Mouse (Mus musculus): ENCODE measurements at regions not wholly inside any gene's neighbourhood (a gene's known extent, or its start where the extent isn't known, plus 50 kb on each side); places are given as distances from the start of the nearest gene placed in this dataset.

DNA sequence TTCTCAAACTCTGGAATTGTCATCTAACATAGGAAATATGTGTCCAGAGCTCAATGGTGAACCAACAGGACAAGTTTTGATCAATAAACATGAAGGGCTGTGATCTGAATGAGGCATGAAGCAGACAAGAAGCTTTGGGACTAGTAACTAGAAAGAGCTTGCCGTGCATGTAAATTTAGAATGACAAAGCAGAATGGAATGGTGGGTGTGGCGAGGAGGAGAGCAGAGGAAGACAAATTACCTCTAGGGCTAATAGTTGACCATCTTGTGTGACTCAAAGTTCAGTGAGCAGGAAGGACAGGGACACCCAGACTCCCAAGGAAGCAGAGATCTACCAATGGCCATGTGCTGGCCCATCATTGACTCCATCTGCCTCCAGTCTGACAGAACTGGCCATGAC is 455.6 kb downstream of the Tns1 start:
- Histone ChIP-seq H3K9ac (replicated peaks; ENCODE audit: low read depth, low read length) (no peak overlapping the region), H3K4me1 (ENCODE audit: control insufficient read depth, insufficient read depth, low read length) (no peaks in the 10 kb centered on the region), H3K4me2 (ENCODE audit: low read depth, low read length) (no peak overlapping the region), H3K36me3 (ENCODE audit: control insufficient read depth, insufficient read depth, low read length) (no peaks in the 10 kb centered on the region), H3K9me3 (ENCODE audit: control insufficient read depth, low read length) (no peaks in the 10 kb centered on the region), H3K27me3 (ENCODE audit: control insufficient read depth, insufficient read depth, low read length) (no peaks in the 10 kb centered on the region), H3K27ac (ENCODE audit: low read depth, low read length) (no peak overlapping the region), H3K4me3 (ENCODE audit: low read depth, low read length) (no peak overlapping the region)
- no peak for ATAC-seq (ENCODE audit: low read depth)
- WGBS: 67% methylated on average over 2 of the region's 2 CpGs

DNA sequence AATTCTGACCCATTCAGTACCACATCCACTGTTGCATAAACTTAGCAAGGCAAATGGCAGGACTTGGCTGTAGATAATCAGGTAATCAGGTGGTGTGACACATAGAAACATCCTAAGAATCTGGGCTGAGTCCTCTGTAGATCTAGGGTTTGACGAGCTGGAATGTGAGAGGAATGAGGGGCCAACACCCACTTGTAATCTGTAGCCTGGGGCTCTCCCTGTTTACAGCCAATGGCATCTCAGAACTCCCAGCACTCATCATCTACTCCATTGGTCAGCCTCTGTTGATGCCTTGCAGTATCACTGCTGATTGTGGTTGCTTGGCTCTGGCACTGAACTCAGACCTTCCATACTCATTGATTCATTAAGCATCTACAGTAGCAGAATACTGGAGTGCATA is 460.7 kb downstream of the Tns1 start:
- no peak overlapping the region for H3K9ac ChIP-seq (replicated peaks; ENCODE audit: low read depth, low read length)
- no peak overlapping the region for H3K27ac ChIP-seq (ENCODE audit: low read depth, low read length)
- no peak overlapping the region for H3K4me2 ChIP-seq (ENCODE audit: low read depth, low read length)
- H3K4me3 ChIP-seq (ENCODE audit: low read depth, low read length): no peak overlapping the region
- H3K36me3 ChIP-seq (ENCODE audit: control insufficient read depth, insufficient read depth, low read length): no peaks in the 10 kb centered on the region
- no peaks in the 10 kb centered on the region for H3K4me1 ChIP-seq (ENCODE audit: control insufficient read depth, insufficient read depth, low read length)
- ATAC-seq (ENCODE audit: low read depth): no peak
- H3K9me3 ChIP-seq (ENCODE audit: control insufficient read depth, low read length): no peaks in the 10 kb centered on the region
- H3K27me3 ChIP-seq (ENCODE audit: control insufficient read depth, insufficient read depth, low read length): no peaks in the 10 kb centered on the region
- WGBS: 67% methylated on average over 1 of the region's 1 CpGs

DNA sequence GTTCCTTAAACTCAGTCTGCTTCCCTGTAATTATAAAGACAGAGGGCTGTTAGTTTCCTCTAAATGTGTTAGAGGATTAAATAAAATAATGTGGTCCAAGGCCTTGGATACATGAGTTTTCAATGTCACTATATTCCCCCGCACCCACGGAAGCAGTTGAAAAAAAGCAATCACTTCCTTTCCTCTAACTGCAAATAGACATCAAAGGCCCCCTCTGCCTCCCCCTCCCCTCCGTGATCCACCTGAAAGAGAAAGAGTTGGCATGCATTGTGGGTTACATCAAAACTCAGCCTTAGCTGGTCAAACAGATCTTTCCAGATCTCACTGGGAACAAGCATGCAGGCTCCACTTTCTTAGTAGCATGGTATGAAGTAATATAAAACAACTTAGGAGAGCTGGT is 479.2 kb downstream of the Tns1 start:
- WGBS: 84% methylated on average over 3 of the region's 3 CpGs
- Histone ChIP-seq H3K27ac (ENCODE audit: low read depth, low read length) (no peak overlapping the region), H3K9ac (replicated peaks; ENCODE audit: low read depth, low read length) (no peak overlapping the region), H3K27me3 (ENCODE audit: control insufficient read depth, insufficient read depth, low read length) (no peaks in the 10 kb centered on the region), H3K4me3 (ENCODE audit: low read depth, low read length) (no peak overlapping the region), H3K4me1 (ENCODE audit: control insufficient read depth, insufficient read depth, low read length) (no peaks in the 10 kb centered on the region), H3K36me3 (ENCODE audit: control insufficient read depth, insufficient read depth, low read length) (no peaks in the 10 kb centered on the region), H3K4me2 (ENCODE audit: low read depth, low read length) (no peak overlapping the region), H3K9me3 (ENCODE audit: control insufficient read depth, low read length) (no peaks in the 10 kb centered on the region)
- ATAC-seq (ENCODE audit: low read depth): no peak

DNA sequence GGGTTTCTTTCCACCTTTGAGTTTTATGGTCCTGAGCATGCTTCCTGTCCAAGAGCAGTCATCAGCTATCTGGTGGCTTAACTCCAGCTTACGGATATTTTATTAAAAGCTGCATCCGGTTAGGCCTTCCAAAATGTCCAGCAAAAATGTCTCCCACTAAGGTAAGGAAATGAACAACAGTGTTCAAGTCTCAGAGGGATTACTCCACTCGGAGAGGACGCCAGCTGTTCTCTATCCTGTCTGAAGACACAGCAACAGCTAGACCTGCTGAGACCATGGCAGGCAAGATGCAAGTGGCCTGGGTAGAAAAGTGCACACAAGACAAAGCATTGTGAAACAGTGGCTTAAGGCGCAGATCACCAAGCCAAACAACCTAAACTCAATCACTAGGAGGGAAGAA is 479.9 kb downstream of the Tns1 start:
- Histone ChIP-seq H3K9me3 (ENCODE audit: control insufficient read depth, low read length) (no peaks in the 10 kb centered on the region), H3K4me2 (ENCODE audit: low read depth, low read length) (no peak overlapping the region), H3K36me3 (ENCODE audit: control insufficient read depth, insufficient read depth, low read length) (no peaks in the 10 kb centered on the region), H3K9ac (replicated peaks; ENCODE audit: low read depth, low read length) (no peak overlapping the region), H3K4me1 (ENCODE audit: control insufficient read depth, insufficient read depth, low read length) (no peaks in the 10 kb centered on the region), H3K27ac (ENCODE audit: low read depth, low read length) (no peak overlapping the region), H3K4me3 (ENCODE audit: low read depth, low read length) (no peak overlapping the region), H3K27me3 (ENCODE audit: control insufficient read depth, insufficient read depth, low read length) (no peaks in the 10 kb centered on the region)
- WGBS: 82% methylated on average over 5 of the region's 5 CpGs
- no peak for ATAC-seq (ENCODE audit: low read depth)

DNA sequence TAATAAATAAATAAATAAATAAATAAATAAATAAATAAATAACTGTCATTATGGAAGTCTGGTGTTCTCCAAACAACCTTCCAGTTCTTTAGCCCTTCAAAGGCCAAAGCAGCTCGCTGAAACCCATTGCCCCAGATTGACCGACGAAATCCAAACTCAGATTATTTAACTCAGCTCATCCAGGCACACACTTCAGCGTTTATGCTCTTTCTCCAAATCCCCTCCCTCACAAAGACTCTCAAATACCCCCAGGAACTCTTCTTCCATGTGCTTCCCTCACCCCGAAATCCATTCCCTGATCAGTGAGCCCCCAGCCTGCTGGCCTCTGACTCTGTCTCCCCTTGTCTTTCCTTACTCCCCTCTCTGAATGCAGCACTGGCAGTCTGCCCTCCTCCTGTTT is 480.8 kb downstream of the Tns1 start:
- Histone ChIP-seq H3K4me1 (ENCODE audit: control insufficient read depth, insufficient read depth, low read length) (no peaks in the 10 kb centered on the region), H3K9me3 (ENCODE audit: control insufficient read depth, low read length) (no peaks in the 10 kb centered on the region), H3K27me3 (ENCODE audit: control insufficient read depth, insufficient read depth, low read length) (no peaks in the 10 kb centered on the region), H3K4me2 (ENCODE audit: low read depth, low read length) (no peak overlapping the region), H3K4me3 (ENCODE audit: low read depth, low read length) (no peak overlapping the region), H3K36me3 (ENCODE audit: control insufficient read depth, insufficient read depth, low read length) (no peaks in the 10 kb centered on the region), H3K9ac (replicated peaks; ENCODE audit: low read depth, low read length) (no peak overlapping the region), H3K27ac (ENCODE audit: low read depth, low read length) (no peak overlapping the region)
- ATAC-seq (ENCODE audit: low read depth): no peak
- WGBS: 59% methylated on average over 5 of the region's 5 CpGs

DNA sequence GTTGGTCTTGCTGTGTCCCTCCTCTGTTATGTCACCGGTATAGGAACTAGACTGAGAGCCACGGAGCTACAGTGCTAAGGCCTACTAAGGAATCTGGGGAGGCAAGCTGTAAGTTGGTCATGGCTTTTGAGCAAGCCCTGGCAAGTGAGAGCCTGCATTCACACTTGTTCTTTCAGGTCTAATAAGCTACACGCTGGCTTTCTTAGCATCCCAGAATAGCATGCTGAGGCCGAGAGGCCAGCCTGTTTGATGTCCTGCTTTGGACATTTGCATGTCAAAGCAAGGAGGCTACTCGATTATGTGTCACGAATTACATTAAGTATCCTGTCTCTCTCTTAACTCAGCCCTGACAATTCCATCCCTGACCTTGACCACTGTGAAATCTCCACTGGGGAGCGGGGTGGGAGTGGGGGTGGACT is 481.5 kb downstream of the Tns1 start:
- Histone ChIP-seq H3K27me3 (ENCODE audit: control insufficient read depth, insufficient read depth, low read length) (no peaks in the 10 kb centered on the region), H3K36me3 (ENCODE audit: control insufficient read depth, insufficient read depth, low read length) (no peaks in the 10 kb centered on the region), H3K4me3 (ENCODE audit: low read depth, low read length) (no peak overlapping the region), H3K27ac (ENCODE audit: low read depth, low read length) (no peak overlapping the region), H3K4me1 (ENCODE audit: control insufficient read depth, insufficient read depth, low read length) (no peaks in the 10 kb centered on the region), H3K9ac (replicated peaks; ENCODE audit: low read depth, low read length) (no peak overlapping the region), H3K9me3 (ENCODE audit: control insufficient read depth, low read length) (no peaks in the 10 kb centered on the region), H3K4me2 (ENCODE audit: low read depth, low read length) (no peak overlapping the region)
- ATAC-seq (ENCODE audit: low read depth): no peak; the same call in 1 of the 2 replicates
- WGBS: 8% methylated on average over 7 of the region's 7 CpGs

DNA sequence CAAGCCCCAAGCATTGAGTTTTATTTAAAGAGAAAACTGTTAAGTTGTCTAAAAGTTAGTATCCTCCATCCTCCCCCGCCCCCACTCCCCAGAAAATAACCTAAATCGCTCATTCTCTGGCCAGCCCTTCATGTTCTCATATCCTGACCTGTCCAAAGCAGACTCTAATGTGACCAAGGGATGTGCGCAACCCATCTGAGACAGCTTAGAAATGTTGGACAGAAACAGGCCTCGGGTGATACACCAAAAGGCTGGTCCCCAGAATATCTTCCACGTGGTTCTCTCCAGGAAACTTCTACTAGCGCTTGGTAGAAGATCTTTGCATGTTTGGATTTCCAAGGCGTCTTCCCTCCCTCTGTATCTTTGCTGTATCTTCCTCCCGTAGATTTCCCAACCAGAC is 482.8 kb downstream of the Tns1 start:
- no peaks in the 10 kb centered on the region for H3K27me3 ChIP-seq (ENCODE audit: control insufficient read depth, insufficient read depth, low read length)

DNA sequence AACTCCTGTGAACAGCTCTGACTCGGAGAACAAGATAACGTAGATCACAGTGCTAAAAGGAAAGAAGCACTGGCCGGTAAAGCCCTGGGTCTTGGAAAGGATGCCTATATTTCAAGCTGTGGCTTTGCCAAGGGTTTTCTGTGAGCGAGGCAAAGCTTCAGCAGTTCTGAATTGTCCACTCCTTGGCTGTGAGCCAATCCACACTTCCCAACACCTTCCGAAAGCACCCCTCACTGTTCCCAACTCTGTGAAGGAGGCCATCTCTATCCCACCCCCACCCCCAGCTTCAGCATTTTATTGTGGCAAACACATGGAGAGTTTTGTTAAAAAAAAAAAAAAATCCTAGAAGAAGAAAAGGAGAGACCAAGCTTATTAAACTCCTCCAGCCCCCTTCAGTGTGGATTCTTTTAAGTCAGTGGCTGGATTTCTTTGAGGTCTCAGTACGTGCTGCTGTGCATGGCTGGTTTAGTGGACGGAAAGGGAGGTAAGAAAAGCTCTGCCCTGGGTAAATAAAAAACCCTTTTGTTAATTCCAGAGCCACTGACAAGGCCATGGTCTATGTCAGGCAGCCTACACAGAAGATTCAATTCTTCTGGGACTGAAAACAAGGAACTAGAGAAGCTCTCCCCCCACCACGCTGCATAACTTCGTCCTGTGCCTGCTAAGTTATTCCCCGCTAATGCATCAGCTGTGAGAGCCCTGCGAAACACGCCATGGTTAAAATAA is 483.4 kb downstream of the Tns1 start:
- Histone ChIP-seq H3K4me3 (ENCODE audit: low read depth, low read length) (no peak overlapping the region), H3K4me2 (ENCODE audit: low read depth, low read length) (no peak overlapping the region)

More for the DNA sequence above, 482.8 kb downstream of the Tns1 start:
- no peaks in the 10 kb centered on the region for H3K36me3 ChIP-seq (ENCODE audit: control insufficient read depth, insufficient read depth, low read length)
- no peak for ATAC-seq (ENCODE audit: low read depth)
- no peaks in the 10 kb centered on the region for H3K9me3 ChIP-seq (ENCODE audit: control insufficient read depth, low read length)
- no peaks in the 10 kb centered on the region for H3K4me1 ChIP-seq (ENCODE audit: control insufficient read depth, insufficient read depth, low read length)
- no peak overlapping the region for H3K9ac ChIP-seq (replicated peaks; ENCODE audit: low read depth, low read length)
- 79% methylated on average over 8 of the region's 8 CpGs for WGBS
- peak overlapping the region; percentile 10; the same call in 1 of the 2 replicates for H3K27ac ChIP-seq (ENCODE audit: low read depth, low read length)
- H3K4me3 ChIP-seq (ENCODE audit: low read depth, low read length): no peak overlapping the region
- H3K4me2 ChIP-seq (ENCODE audit: low read depth, low read length): no peak overlapping the region

DNA sequence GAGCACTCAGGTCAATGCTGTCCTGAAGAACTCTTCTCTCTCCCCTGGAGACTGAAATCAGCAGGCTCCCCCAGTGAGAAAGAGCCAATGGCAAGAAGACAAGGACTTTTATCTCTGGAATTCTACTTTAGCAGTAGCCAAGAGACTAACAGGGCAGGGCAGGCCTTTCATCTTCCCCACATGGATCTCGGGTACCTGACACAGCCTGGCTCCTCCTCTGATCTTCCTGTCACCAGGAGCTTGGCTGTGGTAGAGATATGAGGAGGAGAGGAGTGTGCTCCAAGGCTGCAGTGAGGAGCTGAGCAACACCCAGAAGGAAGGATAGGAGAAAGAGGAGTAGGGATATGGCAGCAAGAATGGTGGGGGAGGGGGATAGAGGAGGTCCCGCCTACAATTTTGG is 488.5 kb downstream of the Tns1 start:
- ATAC-seq (ENCODE audit: low read depth): no peak
- Histone ChIP-seq H3K9me3 (ENCODE audit: control insufficient read depth, low read length) (no peaks in the 10 kb centered on the region), H3K4me1 (ENCODE audit: control insufficient read depth, insufficient read depth, low read length) (peaks cover 2% of the 10 kb centered on the region; the same call in 1 of the 2 replicates), H3K27me3 (ENCODE audit: control insufficient read depth, insufficient read depth, low read length) (no peaks in the 10 kb centered on the region), H3K4me2 (ENCODE audit: low read depth, low read length) (no peak overlapping the region), H3K36me3 (ENCODE audit: control insufficient read depth, insufficient read depth, low read length) (no peaks in the 10 kb centered on the region), H3K9ac (replicated peaks; ENCODE audit: low read depth, low read length) (no peak overlapping the region), H3K4me3 (ENCODE audit: low read depth, low read length) (no peak overlapping the region), H3K27ac (ENCODE audit: low read depth, low read length) (no peak overlapping the region)
- 75% methylated on average over 2 of the region's 2 CpGs for WGBS

More for the DNA sequence above, 483.4 kb downstream of the Tns1 start:
- no peaks in the 10 kb centered on the region for H3K36me3 ChIP-seq (ENCODE audit: control insufficient read depth, insufficient read depth, low read length)
- H3K27me3 ChIP-seq (ENCODE audit: control insufficient read depth, insufficient read depth, low read length): no peaks in the 10 kb centered on the region
- peak overlapping the region; percentile 22; the same call in 1 of the 2 replicates for H3K27ac ChIP-seq (ENCODE audit: low read depth, low read length)
- peak; percentile 77 for ATAC-seq (ENCODE audit: low read depth)
- 20% methylated on average over 12 of the region's 12 CpGs for WGBS
- H3K4me1 ChIP-seq (ENCODE audit: control insufficient read depth, insufficient read depth, low read length): no peaks in the 10 kb centered on the region
- H3K9ac ChIP-seq (replicated peaks; ENCODE audit: low read depth, low read length): no peak overlapping the region
- no peaks in the 10 kb centered on the region for H3K9me3 ChIP-seq (ENCODE audit: control insufficient read depth, low read length)

Data from neural tube, embryonic 14.5 days (tissue).